Mouse (Mus musculus): ENCODE data around the gene Pigk.

DNA sequence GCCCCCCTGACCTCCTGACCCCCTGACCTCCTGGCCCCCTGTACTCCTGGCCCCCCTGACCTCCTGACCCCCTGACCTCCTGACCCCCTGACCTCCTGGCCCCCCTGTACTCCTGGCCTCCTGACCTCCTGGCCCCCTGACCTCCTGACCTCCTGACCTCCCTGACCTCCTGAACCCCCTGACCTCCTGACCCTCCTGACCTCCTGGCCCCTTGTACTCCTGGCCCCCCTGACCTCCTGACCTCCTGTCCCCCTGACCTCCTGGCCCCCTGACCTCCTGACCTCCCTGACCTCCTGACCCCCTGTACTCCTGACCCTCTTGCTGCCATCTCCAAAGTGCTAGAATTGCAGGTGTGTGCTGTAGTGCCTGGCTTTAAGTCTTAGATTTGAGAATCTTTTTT is 19.6 kb downstream of the Pigk start:
- TF ChIP-seq CTCF (conservative IDR thresholded peaks at IDR 0.05; ENCODE audit: low read length) (no peak), POU5F1 (IDR thresholded peaks at IDR 0.05; ENCODE audit: borderline replicate concordance, low read length) (no peak)
